Mouse (Mus musculus): Measurements from ENCODE around the gene Rtel1.

DNA sequence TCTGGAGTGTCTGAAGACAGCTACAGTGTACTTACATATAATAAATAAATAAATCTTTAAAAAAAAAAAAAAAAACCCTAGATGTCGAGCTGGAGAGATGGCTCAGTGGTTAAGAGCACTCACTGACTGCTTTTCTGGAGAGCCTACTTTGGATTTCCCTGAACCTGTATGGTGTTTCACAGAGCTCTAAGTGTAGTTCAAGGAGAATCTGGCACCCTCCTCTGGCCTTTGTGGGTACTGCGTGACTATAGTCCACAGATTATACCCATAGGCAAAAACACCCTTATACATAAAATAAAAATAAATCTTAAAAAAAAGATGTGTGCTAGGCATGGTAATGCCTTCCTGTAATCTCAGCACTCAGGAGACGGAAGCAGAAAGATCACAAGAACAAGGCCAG lies 14.5 kb downstream of the Rtel1 start:
- TF ChIP-seq CTCF (IDR thresholded peaks at IDR 0.05; ENCODE audit: low read depth, low read length) (no peak), POLR2A (IDR thresholded peaks at IDR 0.05; ENCODE audit: insufficient read depth, low read length) (no peak), EP300 (IDR thresholded peaks at IDR 0.05; ENCODE audit: insufficient read depth, low read depth, low read length) (no peak)
